Mouse (Mus musculus) liver, postnatal 0 days (tissue): ENCODE measurements around the gene Kpna3.

Source experiments
- CTCF ChIP-seq: sonication (generic); IDR thresholded peaks from 2 replicates; pipeline ENCODE4 v1.5.1; 2016; ENCODE audit warnings: antibody characterized with exemption, low read depth
- EP300 ChIP-seq: IDR thresholded peaks from 2 replicates; pipeline ENCODE4 v1.6.1; 2016; ENCODE audit warnings: antibody characterized with exemption, low read depth, mild to moderate bottlenecking

- no peak for TF ChIP-seq EP300
- TF ChIP-seq CTCF = no peak
Measured at GRCm38 (mm10) chr14:61321200-61321599, 118.5 kb downstream of the Kpna3 start.
